Mouse (Mus musculus) fat pad, adult 2 months (tissue): ENCODE results near the gene Zfp386.
"Not testable (repeated sequence)": the region's sequence is repeated elsewhere in the genome, so short reads cannot be mapped to it uniquely, and the experiment has no call there.

ENCODE experiments used
- DNase-seq: peaks from one replicate; pipeline ENCODE4 v3.0.0-alpha.2; 2011; ENCODE audit warnings: low read depth, low spot score; ENCODE audit errors: extremely low read depth

The Zfp386 gene

GRCm38 (mm10) chr12:116047440-116048377, at the start of gene Zfp386:
Gene Zfp386, plus strand, starts transcription at chr12:116047724.
- peak; percentile 95 for DNase-seq

GRCm38 (mm10) chr12:115999784-116000183, 47.7 kb upstream of the Zfp386 start:
- DNase-seq, result not testable (repeated sequence)

GRCm38 (mm10) chr12:116002946-116003345, 44.6 kb upstream of the Zfp386 start:
- DNase-seq, result not testable (repeated sequence)

DNA sequence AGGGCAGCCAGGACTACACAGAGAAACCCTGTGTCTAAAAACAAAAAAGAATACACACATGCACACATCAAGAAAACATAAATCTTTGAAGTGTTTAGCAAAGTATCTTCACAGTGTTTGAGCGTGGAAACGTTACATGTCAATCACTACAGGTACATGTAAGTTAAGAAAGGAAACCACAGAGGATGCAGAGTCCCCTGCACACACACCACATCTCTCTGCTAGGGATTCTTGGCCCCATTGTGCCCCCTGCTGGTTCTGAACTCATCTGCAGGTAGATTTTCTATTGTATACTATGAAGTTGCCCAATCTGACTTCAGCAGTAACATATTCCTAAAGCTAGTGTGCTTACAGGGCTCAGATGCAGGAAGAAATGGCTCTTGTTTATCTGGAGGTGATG, 36.7 kb upstream of the Zfp386 start:
- DNase-seq, result no peak

- no peak for DNase-seq
These were observed 19.4 kb upstream of the Zfp386 start for GRCm38 (mm10) chr12:116028095-116028494.

DNA sequence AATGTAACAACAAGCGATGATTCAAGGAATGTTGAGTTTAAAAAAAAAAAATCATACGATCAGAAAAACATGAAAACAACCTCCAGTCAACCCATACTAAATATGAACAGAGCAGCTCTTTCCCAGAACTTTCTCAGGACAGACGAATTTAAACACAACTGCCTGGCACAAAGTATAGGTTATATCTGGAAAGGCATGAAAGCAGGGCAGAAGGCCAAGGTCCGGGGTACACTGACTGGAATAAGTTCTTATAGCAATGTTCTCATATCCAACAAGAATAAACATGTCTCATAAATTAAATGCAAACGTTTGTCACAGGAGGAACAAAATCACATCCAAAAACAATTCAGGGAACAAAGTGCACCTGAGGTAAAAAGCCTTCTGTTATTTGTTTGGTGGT, 12.2 kb upstream of the Zfp386 start:
- DNase-seq, result peak; percentile 19

DNA sequence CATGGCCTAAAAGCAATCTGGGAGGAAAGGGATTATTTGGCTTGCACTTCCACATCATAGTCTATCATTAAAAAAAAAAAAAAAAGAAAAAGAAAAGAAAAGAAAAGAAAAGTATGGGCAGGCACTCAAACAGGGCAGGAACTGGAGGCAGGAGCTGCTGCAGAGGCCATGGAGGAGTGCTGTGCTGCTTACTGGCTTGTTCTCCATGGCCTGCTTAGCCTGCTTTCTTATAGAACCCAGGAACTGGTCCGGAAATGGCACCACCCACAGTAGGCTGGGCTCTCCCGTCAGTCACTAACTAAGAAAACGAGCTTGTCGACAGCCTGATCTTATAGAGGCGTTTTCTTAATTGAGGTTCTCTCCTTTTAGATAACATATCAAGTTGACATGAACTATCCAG, 2.7 kb upstream of the Zfp386 start:
- no peak for DNase-seq

DNA sequence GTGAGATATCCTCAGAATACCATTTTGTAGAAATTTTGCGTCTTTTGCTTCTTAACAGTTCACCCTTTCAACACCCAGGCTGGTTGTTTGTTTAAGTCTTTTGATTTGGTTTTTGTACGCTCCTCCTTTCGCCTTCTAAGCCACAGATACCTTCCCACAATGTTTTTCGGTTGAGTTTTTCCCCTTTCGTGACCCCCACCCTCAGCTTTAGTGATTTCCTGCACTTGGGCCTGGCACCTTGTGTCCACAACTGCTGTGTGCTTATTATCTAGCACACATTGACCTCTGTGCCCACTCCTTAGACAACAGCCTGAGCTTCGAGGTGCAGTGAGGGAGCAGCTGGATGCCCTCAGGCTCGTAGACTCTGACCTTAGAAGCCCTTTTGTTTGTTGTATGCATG, 1.2 kb downstream of the Zfp386 start:
- no peak for DNase-seq

DNA sequence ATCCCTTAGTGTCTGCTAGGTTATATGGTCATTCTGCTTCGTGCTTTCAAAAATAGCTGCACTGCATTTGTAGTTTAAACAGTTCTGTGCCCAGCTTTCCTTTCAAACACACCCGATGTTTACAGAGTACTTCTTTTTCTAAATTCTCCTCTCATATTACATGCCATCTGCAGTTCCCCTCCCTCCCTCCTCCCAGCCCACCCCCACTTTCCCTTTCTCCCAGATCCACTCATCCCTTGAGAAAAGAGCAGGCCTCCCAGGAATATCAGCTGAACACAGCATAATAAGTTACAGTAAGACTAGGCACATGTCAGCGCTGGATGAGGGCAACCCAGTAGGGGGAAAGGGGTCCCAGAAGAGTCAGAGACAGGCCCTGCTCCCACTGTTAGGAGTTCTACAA, 1.7 kb downstream of the Zfp386 start:
- DNase-seq, result no peak

DNA sequence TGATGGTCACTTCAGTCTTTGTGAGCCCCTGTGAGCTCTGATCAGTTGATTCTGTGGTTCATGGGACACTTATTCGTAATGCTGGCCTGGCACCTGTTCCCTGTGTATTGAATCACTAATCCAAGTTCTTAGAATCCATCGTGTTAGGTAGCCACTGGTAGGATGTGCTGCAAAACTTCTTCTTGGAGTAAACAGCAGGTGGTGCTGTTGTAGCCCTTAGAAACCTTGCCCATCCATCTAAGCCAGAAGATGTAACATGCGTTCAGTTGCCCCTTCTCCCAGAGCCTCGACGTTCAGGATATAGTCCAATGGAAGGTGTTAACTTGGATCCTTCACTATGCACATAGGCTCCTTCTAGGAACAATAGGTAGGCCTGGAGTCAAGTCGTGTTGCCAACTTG, 2.2 kb downstream of the Zfp386 start:
- DNase-seq, result no peak

- no peak for DNase-seq
These were observed 6.8 kb downstream of the Zfp386 start for GRCm38 (mm10) chr12:116054342-116054741.

GRCm38 (mm10) chr12:116056112-116056511, 8.6 kb downstream of the Zfp386 start:
- DNase-seq, result no peak

DNA sequence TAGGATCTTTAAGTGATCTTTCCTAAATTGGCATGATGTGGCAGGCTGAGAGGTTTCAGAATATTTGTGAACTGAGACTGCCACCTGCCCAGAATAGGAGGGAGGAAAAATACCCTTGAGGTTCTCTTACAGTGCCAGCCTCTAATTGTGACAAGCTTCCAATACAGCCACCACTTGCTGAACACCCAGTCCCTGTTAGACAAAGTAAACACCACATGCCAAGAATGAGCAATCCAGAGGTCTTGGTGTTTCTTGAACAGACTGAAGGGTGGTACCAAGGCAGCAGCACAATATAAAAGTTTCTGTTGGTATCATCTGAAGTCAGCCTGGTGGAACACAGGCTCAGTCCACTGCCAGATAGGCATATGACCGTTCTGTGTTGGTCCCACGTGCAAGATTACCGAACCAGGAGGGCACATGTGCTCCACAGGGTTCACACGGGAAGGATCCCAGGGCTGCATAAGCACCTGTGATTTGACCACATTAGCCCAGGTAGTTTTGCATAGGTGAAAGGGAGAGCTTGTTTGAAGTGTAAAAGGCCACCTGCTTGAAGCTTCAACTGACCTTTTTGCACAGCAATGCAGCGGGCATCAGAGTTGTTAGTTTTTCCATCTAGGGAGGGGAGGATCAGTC, 14.2 kb downstream of the Zfp386 start:
- DNase-seq, result no peak

DNA sequence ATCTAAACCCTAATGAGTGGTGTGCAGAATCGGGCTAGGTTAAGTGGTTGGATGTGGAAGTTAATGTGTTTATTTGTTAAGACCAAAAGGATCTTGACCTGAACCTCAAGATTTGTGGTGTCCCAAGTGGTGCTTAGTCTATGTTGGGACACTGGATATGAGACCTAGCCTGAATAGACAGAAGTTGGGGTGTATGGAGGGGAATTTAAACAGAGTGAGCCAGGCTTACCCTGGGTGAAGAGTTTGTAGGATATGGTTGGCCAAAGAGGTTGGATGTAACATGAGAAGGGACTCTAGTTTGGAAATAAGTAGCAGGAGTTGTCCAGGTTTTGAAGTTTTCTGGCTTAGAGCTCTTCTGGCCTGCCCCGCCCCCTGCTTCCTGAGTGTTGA, 14.7 kb downstream of the Zfp386 start:
- no peak for DNase-seq

DNA sequence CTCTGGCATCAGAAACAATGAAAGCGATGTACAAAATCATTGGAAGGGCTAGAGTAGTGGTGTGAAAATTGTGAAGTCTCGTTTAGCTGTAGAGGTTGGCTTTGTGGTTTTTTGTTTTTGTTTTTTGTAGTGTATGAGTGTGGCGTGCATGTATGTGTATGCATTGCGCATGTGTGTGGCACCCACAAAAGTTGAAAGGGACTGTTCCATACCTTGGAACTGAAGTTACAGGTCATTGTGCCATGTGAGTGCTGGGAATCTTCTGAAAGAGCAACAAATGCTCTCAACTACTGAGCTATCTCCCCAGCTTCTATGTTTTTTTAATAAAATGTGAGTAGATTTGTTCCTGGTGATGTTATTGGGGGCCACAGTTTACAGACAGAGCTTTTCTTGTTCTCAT, 15.5 kb downstream of the Zfp386 start:
- DNase-seq, result no peak

- DNase-seq, result no peak
These were observed 23.5 kb downstream of the Zfp386 start for GRCm38 (mm10) chr12:116071023-116071422.

DNA sequence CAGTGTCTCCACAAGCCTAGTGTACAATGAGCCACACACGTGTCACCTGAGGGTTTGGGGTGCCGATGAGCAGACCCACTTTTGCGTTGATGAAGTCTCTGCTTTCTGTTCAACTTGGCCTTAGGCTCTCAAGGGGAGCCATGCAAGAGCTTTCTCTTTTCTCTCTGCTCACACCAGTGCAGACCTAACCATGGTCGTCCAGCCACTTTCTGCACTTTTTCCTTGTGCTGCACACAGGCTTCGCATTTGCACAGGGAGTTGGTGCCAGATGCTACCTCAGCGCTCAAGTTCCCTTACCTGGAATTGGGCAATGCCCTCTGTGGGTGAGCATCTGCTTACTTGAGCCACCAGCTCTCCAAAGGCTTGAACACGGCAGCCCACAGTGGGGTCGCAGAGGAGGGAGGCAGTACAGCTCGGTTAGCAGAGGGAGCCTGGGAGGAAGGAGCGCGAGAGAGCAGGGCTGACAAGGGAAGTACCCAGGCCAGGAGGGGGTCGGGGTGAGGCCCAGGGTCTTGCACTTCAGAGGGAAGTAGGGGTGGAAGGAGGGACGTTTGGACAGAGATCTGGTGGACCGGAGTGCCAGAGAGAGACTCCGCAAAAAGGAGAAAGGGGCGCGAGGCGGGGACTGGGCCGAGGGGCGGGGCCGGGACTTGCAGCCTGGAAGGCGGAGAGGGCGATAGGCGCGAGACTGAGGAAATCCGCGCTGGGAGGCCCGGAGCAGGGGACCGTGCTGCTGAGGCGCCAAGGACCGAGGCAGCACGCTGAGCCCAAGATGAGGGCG, 29.7 kb downstream of the Zfp386 start, which contains the start of gene Vipr2:
Vipr2 (plus strand) TSS at position 653 of the 781 bp plus-strand sequence.
- DNase-seq, result no peak

GRCm38 (mm10) chr12:116077855-116078366, 30.4 kb downstream of the Zfp386 start:
- no peak for DNase-seq

DNA sequence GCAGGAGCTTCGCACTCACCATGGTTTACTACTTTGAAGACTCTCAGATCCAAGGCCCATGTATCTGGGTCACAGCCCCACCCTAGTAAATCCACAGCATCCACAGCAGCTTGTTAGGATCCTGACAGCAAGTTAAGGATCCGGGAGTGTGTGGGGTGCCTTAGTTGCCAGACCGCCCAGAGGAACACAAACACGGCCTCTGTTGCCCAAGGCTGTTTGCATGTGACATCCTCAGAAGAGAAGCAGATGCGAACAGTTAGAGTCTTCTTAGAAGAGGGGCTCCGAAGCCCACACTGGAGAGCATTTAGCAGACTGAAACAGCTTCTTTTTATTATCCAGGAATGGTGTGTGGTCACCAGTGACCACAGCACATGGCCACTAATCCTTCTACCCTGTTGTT, 35.6 kb downstream of the Zfp386 start:
- DNase-seq, result no peak

GRCm38 (mm10) chr12:116084294-116084693, 36.8 kb downstream of the Zfp386 start:
- no peak for DNase-seq

DNA sequence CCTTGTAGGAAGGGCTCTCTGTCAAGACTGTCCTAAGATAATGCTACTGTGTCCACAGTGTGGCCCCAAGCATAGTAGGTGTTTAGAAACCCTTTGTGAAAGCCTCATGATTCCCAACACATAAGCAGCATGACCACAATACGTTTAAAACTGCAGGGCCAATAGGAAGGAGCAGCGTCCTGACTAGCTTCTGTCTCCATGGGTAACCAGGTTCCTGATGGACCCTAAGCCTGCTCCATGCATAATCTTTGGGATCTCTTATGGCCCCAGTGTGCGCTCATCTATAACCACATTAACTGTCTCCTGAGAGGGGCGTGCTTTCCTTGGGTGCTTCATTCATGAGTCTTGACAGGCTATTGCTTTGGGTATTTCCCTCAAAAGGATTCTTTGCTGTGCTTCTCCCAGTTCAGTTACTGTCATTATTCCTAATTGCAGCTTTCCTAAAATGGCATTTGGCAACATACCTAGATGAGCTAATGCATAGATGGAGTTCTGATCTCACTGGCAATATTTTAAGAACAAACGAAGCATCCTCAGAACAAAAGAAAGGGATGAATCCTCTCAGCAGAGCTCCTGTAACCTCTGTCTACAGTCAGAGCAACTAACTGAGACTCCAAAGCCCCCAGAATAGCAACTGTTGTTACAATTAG, 39.6 kb downstream of the Zfp386 start:
- no peak for DNase-seq
